Mouse (Mus musculus): ENCODE data around the gene Ylpm1. TPM values are rescaled to one million over a fixed set of nuclear protein-coding genes. Genes with fewer than 3 reads are reported as not detected.

The Ylpm1 gene
- polyA plus RNA-seq, 2 experiments = 40.9 to 50.9 TPM

GRCm38 (mm10) chr12:84952351-84952750 is 43.8 kb upstream of the Ylpm1 start:
- H3K4me3 ChIP-seq (replicated peaks; ENCODE audit: low read length) = no peak overlapping the region
- DNase-seq (ENCODE audit: low spot score) = no peak
- H3K9me3 ChIP-seq (ENCODE audit: control insufficient read depth, low read length) = no peaks in the 10 kb centered on the region
- H3K27me3 ChIP-seq (ENCODE audit: control insufficient read depth, insufficient read depth, low read length) = no peaks in the 10 kb centered on the region
- H3K4me1 ChIP-seq (ENCODE audit: control insufficient read depth, insufficient read depth, low read length) = no peaks in the 10 kb centered on the region
- no peak for TF ChIP-seq POLR2A (IDR thresholded peaks at IDR 0.05; ENCODE audit: borderline replicate concordance, extremely low read depth, insufficient read depth, insufficient read length)
- H3K4me2 ChIP-seq (replicated peaks; ENCODE audit: low read depth, low read length, severe bottlenecking) = no peak overlapping the region
- ATAC-seq (ENCODE audit: low FRiP score, low read depth) = no peak
- 86% methylated on average over 1 of the region's 1 CpGs for WGBS
- H3K36me3 ChIP-seq (ENCODE audit: control insufficient read depth, insufficient read depth, low read length) = peaks cover 18% of the 10 kb centered on the region
- no peak overlapping the region for H3K27ac ChIP-seq (replicated peaks; ENCODE audit: low read depth, low read length)
- no peak overlapping the region for H3K9ac ChIP-seq (ENCODE audit: low read depth, low read length, severe bottlenecking)

- Histone ChIP-seq H3K27me3 (ENCODE audit: control insufficient read depth, insufficient read depth, low read length) (no peaks in the 10 kb centered on the region), H3K9ac (ENCODE audit: low read depth, low read length, severe bottlenecking) (no peak overlapping the region), H3K4me1 (ENCODE audit: control insufficient read depth, insufficient read depth, low read length) (no peaks in the 10 kb centered on the region), H3K4me2 (replicated peaks; ENCODE audit: low read depth, low read length, severe bottlenecking) (no peak overlapping the region), H3K4me3 (replicated peaks; ENCODE audit: low read length) (no peak overlapping the region), H3K36me3 (ENCODE audit: control insufficient read depth, insufficient read depth, low read length) (0 out of 2 replicates have a peak, but pooled peaks cover 4% of the 10 kb centered on the region), H3K9me3 (ENCODE audit: control insufficient read depth, low read length) (no peaks in the 10 kb centered on the region), H3K27ac (replicated peaks; ENCODE audit: low read depth, low read length) (no peak overlapping the region)
- DNase-seq (ENCODE audit: low spot score) (no peak), ATAC-seq (ENCODE audit: low FRiP score, low read depth) (no peak)
- no peak for TF ChIP-seq POLR2A (IDR thresholded peaks at IDR 0.05; ENCODE audit: borderline replicate concordance, extremely low read depth, insufficient read depth, insufficient read length)
- 93% methylated on average over 3 of the region's 3 CpGs for WGBS
Observed at GRCm38 (mm10) chr12:84956317-84956716, 39.8 kb upstream of the Ylpm1 start.

- Histone ChIP-seq H3K4me2 (replicated peaks; ENCODE audit: low read depth, low read length, severe bottlenecking) (no peak overlapping the region), H3K36me3 (ENCODE audit: control insufficient read depth, insufficient read depth, low read length) (0 out of 2 replicates have a peak, but pooled peaks cover 4% of the 10 kb centered on the region), H3K27me3 (ENCODE audit: control insufficient read depth, insufficient read depth, low read length) (no peaks in the 10 kb centered on the region), H3K9ac (ENCODE audit: low read depth, low read length, severe bottlenecking) (no peak overlapping the region), H3K9me3 (ENCODE audit: control insufficient read depth, low read length) (no peaks in the 10 kb centered on the region), H3K27ac (replicated peaks; ENCODE audit: low read depth, low read length) (no peak overlapping the region), H3K4me3 (replicated peaks; ENCODE audit: low read length) (no peak overlapping the region), H3K4me1 (ENCODE audit: control insufficient read depth, insufficient read depth, low read length) (no peaks in the 10 kb centered on the region)
- no peak for DNase-seq (ENCODE audit: low spot score)
- whole genome bisulfite sequencing = 86% methylated on average over 1 of the region's 1 CpGs
- no peak for ATAC-seq (ENCODE audit: low FRiP score, low read depth)
- no peak for TF ChIP-seq POLR2A (IDR thresholded peaks at IDR 0.05; ENCODE audit: borderline replicate concordance, extremely low read depth, insufficient read depth, insufficient read length)
Observed at GRCm38 (mm10) chr12:84958794-84959356, 37.2 kb upstream of the Ylpm1 start.

GRCm38 (mm10) chr12:84962606-84963005 is 33.5 kb upstream of the Ylpm1 start:
- 83% methylated on average over 7 of the region's 7 CpGs for WGBS
- H3K9ac ChIP-seq (ENCODE audit: low read depth, low read length, severe bottlenecking) = no peak overlapping the region
- H3K4me3 ChIP-seq (replicated peaks; ENCODE audit: low read length) = no peak overlapping the region
- TF ChIP-seq POLR2A (IDR thresholded peaks at IDR 0.05; ENCODE audit: borderline replicate concordance, extremely low read depth, insufficient read depth, insufficient read length) = no peak
- H3K4me1 ChIP-seq (ENCODE audit: control insufficient read depth, insufficient read depth, low read length) = no peaks in the 10 kb centered on the region
- no peak overlapping the region for H3K4me2 ChIP-seq (replicated peaks; ENCODE audit: low read depth, low read length, severe bottlenecking)
- DNase-seq (ENCODE audit: low spot score) (no peak), ATAC-seq (ENCODE audit: low FRiP score, low read depth) (no peak)
- no peaks in the 10 kb centered on the region for H3K27me3 ChIP-seq (ENCODE audit: control insufficient read depth, insufficient read depth, low read length)
- H3K27ac ChIP-seq (replicated peaks; ENCODE audit: low read depth, low read length) = no peak overlapping the region
- no peaks in the 10 kb centered on the region for H3K9me3 ChIP-seq (ENCODE audit: control insufficient read depth, low read length)
- H3K36me3 ChIP-seq (ENCODE audit: control insufficient read depth, insufficient read depth, low read length) = no peaks in the 10 kb centered on the region

- Histone ChIP-seq H3K4me3 (replicated peaks; ENCODE audit: low read length) (peak overlapping the region; percentile 88; the same call in 1 of the 2 replicates), H3K27me3 (ENCODE audit: control insufficient read depth, insufficient read depth, low read length) (no peaks in the 10 kb centered on the region), H3K9me3 (ENCODE audit: control insufficient read depth, low read length) (no peaks in the 10 kb centered on the region), H3K4me1 (ENCODE audit: control insufficient read depth, insufficient read depth, low read length) (peaks cover 7% of the 10 kb centered on the region; the same call in 1 of the 2 replicates), H3K9ac (ENCODE audit: low read depth, low read length, severe bottlenecking) (0 out of 2 replicates have a peak overlapping the region, but pooled peaks have one; percentile 84), H3K36me3 (ENCODE audit: control insufficient read depth, insufficient read depth, low read length) (peaks cover 14% of the 10 kb centered on the region), H3K4me2 (replicated peaks; ENCODE audit: low read depth, low read length, severe bottlenecking) (peak overlapping the region; percentile 81), H3K27ac (replicated peaks; ENCODE audit: low read depth, low read length) (no peak overlapping the region)
- DNase-seq (ENCODE audit: low spot score) = no peak
- TF ChIP-seq POLR2A (IDR thresholded peaks at IDR 0.05; ENCODE audit: borderline replicate concordance, extremely low read depth, insufficient read depth, insufficient read length) = no peak
- WGBS = 76% methylated on average over 16 of the region's 16 CpGs
- no peak for ATAC-seq (ENCODE audit: low FRiP score, low read depth)
Observed at GRCm38 (mm10) chr12:84968831-84969655, 27.1 kb upstream of the Ylpm1 start.

All from limb, embryonic 14.5 days (tissue).